Mouse (Mus musculus) adipocyte (in vitro differentiated cells): ENCODE measurements around the gene Colca2.
A peak's percentile ranks its signal among the peaks of the same experiment; 100 is the strongest.

Experiments
- DNase-seq: peaks from one replicate; pipeline ENCODE4 v3.0.0-alpha.2; 2016; ENCODE audit warnings: low spot score

The Colca2 gene

DNA sequence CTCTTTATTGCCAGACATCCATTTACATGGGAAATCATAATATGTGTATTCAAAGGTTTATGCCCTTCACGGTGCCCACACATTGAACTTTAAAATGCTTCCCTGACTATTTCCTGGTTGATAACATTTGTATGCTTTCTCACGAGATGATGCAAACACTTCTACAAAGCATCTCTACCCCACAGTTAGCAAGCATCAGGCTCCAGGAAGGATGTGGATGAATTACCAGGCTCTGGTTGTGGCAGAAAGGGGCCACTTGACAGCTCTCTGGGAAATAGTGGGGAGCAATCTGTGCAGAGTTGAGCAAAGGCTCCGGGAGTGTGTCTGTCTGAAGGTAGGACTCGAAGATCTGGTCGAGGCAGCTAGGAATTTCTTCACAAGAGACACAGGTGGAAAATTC, 6.3 kb downstream of the Colca2 start:
- no peak for DNase-seq

DNA sequence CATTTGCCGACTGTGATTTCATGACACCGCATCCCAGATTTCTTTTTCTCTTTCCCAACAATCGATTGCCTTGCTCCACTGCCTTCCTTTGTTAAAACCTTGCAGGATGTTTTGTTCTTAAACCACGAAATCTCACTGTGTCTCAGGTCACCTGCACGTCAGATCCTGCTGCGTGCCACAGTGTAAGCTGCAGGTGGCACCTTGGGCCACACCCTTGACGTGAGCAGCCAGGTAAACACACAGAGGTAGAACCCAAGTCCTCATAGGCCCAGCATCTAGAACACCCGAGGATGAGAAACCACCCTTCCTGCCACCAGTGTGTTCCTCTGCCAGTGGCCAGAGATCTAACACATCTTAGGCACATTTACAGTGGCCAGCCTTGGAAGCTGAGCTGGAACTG, 7.3 kb downstream of the Colca2 start:
- no peak for DNase-seq

DNA sequence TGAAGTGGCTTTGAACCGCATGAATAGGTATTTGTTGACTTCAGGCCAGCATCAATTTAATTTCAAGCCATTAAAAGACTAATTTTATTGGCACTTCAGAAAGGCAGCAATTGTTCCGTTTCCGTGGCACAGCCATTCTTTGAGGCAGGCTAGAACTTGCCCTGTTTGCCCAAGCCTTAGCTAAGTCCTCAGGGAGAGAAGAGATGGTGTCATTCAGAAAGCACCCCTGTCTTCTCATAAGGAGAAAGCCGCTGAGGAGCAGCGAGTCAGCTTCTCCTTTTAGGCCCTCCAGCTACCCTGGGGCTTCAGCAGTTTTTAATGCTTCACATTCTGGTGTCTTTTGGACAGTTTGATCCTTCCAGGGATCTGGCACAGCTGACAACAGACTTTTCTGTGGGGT, 9.5 kb downstream of the Colca2 start:
- no peak for DNase-seq

DNA sequence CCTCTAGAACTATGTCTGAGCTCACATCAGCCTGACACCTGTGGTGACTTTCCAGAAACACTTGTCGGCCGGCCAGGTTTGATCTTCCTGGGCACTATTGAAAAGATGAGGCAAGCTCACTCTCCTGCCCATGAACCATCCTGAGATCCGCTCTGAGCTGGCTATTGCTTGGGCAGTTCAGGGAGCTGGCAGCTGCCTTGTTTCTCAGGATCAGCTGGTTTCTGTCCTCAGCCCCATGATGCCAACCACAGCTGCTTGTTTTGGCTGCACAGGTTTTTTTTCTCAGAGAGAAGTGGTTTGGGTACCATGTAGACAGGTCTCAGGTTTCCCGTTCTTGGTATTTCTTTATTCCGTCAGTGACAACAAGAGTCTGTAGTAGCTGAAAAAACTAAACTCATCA, 19.9 kb downstream of the Colca2 start:
- no peak for DNase-seq

DNA sequence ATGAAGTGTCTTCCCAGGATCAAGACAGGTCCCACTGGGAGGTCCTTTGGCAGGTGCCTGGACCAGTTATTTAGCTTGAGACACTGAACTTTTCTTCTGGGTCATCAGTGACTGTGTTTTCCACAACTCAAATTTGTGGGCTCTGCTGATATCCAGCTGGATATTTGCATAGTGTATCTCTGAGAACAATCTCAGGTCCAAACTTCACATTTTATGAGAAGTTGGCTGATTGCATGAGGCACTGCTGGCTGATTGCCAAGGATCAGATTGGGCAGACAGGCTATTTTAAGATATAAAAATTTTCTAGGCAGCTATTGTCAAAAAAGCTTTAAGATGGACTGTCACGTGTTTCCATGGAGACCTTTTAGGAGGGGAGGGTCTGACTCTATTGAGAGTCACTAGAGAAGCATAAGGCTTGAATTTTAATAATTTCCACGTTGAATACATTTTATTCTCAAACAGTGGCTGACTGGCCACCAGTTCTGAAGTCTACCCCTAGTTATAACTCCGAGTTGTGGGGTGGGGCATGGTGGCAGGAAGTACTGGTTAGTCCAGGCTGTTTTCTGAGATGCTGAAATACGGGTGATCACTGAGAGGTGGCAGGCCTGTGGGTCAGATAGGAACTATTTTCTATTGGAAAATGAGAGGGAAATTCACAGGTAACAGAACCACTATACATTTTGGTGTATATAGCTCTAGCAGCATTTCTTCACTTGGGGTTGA, 21.4 kb downstream of the Colca2 start:
- peak; percentile 38 for DNase-seq

DNA sequence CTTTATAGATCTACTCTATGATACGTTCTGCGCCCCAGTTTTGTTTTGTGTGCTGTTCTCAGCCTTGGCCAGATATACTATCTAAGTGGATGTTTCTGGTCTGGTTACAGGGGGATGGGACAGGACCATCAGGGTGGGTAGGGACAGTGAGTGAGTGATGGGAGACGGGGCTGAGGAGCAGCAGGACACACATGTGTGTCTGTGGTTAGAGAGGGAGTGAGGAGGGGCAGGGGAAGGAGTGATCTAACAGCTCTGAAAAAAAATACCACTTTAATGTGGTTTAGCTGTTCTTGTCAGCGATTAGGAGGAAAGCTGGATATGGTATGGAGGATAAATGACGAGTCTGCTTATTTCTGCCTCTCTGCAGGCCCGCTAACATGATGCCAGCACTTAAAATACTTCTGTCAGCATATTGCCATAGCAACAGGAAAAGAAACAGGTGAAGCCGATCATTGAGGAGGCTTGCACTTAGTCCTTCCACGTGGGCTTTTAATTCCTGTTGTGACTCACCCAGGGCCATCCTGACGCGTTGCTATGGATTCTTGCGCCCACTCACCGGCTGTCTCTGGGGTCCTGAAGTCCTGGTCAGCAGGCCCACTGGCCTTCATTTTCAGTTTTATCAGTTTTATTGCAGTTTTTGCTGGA, 39.5 kb downstream of the Colca2 start:
- DNase-seq, result no peak

DNA sequence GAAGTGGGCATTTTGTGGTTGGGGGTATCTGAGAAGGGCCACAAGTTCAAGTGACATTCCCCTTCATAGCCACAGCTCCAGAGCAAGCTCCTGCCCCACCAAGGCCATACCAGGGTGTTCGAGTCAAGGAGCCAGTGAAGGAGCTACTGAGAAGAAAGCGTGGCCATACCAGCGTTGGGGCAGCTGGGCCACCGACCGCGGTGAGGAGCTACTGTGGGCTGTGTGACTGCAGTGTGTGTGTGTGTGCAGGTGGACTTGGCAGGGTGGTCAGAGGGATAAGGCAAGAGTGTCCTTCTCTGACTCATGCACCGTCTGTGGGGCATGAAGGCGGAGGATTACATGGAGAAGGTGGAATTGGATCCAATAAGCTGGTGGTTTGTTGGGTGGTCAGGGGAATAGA, 46.2 kb downstream of the Colca2 start:
- no peak for DNase-seq

DNA sequence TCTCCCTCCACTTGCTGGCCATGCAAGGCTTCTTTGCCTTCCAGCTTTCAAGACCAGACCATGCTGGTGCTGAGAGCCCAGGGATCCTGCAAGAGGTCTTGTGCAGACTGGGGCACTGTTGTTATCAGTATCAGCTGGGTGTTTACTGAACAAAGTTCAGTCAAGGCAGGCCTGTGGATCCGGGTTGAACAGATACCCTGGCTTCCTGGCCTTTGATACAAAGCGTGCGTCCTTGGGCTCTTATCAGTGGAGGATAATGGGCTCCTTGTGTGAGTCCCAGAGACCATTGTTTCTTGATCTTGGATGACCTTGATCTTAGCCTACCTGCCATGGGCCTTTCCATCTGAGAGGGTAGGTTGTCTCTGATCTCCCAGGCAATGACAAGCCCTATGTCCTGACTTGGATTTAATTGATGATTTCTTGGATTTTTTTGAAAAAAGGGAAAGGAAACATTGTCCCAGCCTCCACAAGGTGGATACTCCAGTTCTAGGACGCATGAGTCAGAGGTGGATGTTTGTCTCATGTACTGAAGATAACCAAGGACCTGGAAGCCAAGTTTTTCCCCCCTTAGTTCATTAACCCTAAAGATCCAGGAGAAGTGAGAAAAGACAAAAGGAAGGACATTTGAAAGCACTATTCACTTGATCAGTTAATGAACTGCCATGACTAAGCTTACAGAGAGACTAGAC, 47.5 kb downstream of the Colca2 start:
- no peak for DNase-seq

DNA sequence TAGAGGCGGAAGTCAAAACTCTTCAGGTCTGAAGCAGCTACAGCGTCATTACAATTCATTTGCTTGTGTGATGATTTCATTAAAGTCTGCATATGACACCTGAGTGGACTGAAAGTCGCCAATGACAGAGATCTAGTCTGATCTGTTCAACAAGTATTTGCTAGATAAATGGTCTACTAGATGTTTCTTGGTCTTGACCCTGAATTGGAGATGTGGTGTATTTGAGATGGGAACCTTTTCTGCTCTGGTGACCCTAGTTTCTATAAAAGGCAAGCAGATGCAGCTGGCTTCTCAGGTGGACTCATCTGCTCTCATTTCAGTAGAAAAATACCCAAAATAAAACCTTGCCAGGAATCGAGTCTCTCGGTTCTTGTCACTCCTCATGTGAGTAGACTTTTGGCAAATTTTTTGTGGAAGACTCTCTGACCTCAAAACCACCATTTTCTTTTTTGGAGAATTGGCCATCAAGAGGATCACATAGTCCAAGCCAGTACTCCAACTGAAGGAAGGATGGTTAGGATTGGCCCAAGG, 52.7 kb downstream of the Colca2 start:
- no peak for DNase-seq
